Mouse (Mus musculus): ENCODE measurements around the gene Syne3.

Syne3 gene

DNA sequence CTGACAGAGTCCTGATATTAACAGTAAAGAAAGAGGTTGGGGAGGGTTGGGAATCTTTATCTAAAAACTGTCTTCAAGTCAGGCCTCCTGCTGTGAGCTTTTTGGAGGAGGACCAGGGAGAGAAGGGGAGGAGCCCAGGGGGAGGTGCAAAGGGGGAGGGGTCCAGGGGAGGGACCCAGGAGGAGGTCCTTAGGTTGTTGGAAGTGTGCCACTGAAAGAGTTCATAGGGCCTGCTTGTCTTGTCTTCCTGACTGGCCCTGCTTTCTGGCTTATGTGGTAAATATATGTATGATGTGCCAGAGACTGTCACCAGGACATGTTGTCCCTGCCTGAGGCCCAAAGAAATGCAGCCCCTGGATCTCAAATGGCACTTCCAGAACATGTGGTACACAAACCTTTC is 49.2 kb downstream of the Syne3 start:
- no peak for DNase-seq

DNA sequence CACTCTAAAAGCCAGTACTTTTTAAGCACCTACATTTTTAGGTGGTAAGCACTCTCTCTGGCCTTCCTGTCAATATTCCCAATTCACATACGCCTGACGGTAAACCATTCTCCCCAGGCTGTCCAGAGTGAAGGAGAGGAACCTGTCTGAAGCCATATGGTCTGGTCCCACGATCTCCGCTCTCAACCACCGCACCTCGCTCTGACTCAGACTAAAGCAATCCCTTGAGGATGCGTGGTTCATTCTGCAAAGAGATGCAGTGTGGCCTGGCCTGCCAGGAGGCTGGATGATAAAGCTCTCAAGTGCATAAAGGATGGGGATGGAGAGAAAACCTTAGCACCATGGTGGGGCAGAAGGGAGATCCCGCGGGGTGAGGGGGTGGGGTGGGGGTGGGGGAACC is 49.6 kb downstream of the Syne3 start:
- DNase-seq: no peak

DNA sequence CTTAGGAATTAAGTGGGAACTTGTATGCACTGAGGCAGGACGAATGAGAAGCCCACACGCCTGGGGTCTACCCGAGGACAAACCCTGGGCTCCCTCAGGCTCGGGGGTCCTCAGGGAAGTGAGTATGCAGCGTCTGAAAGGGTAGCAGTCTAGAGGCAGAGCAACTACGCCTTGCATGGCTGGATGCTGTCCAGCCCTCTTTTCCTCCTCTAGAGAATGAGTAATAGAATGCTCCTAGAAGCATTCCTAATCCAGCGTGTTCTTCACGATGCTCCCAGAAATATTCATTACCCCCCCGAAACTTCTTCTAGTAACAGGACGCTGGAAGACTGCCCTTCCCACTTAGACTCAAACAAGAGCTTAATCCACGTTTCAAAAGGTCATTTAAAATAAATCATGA is 51.3 kb downstream of the Syne3 start:
- no peak for DNase-seq

DNA sequence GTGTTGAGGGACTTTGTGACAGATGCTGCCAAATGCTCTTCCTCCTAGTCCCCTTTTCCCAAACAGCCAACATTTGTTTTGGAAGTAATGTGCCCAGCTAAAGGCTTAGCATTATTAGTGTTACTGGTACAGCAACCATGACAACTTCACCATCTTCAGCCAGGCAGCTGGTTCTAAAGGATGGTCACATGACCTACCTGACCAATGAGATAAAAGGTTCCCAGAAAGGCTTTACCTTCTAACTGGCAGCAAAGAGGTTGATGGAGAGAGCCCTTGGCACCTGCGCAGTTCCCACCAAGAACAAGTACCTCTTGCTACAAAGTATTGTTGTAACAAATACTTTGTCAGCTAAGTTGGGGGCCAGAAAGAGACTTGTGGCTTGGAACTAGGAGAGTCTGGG is 52.4 kb downstream of the Syne3 start:
- DNase-seq: no peak

DNA sequence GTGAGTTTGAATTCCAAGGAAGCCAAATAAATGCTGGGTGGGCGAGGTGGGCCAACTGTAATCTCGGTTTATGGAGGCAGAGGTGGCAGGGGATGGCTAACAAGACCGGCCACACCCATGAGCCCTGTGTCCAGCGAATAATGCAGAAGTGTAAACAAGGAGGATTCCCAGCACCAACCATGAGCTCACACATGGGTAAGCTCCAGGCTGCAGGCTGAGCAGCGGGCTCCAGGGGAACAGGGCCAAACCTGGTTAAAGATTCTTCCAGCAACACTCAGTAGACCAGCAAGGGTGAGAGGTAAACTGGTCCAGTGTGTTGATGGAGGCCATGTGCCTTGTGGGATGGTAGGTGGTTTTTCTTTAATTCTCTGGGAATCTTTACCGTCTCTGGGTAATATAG is 53.2 kb downstream of the Syne3 start:
- DNase-seq: no peak

DNA sequence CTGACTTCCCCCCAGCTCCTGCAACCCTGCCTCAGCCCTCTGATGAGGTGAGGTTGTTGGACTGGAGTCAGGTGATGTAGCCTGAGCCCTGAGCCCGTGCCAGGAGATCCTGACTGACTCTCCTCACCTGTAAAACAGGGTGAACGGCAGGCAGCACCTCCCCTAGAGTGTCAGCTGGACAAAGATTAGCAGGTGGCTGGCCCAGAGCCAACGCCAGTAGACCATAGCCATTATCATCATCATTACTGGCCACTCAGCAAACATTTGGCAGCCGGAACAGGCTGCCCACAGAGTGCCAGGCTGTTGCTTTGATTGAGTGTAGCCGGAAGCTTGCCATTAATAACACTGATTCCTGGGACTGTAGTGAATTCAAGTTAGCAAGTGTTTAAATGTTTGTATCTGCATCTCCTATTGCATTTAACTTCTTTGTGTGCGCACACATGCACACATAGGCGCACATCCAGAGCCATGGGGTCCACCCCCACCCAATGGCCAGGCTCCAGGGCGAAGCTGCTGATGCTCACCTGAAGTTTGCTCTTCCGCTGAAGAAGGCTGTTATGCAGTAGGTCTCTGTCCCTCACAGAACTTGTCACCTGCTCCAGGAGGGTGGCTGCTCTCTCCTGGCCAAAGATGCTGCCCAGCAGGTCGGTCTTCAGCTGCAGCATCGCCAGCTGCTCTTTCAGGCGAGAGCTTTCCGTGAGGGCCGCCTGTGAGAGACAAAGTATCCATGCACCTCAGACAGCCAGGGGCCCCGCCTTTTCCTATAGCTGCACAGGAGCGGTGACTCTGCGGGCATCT is 54.4 kb downstream of the Syne3 start:
- no peak for DNase-seq

DNA sequence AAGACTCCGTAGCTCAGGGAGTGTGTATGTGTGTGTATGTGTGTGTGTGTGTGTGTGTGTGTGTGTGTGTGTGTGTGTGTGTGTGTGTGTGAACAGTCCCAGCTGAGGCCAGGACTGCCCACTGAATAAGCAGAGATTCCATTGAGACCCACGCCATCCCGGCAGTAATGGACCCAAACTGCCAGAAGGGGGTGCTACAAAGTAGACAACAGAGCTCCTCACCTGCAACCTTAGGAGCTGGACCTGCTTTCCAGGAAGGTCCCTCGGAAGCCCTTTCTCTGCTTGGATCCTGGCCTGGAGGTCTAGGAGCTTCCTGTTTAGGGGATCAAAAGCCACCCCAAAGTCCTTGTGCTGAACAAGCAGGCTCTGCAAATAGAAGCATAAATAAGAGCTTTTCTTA is 55.7 kb downstream of the Syne3 start:
- peak; percentile 41 for DNase-seq

DNA sequence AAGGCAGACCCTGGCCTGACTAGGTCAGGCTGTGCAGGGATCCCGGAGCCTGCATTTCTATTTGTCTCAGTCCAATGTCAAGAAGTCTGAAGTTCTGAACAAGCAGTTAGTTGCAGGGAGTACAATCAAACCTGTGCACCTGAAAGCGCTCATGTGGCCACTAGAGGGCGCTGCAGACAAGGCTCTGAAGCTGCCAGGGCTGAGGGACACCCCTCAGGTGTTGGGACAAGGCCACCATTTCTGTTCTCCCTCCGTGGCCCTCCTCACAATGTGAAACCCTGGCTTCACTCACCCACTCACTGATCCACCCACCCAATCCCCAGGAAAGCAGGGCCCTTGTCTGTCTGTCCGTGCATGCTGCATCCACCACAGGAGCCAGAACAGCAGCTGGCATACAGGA is 57.2 kb downstream of the Syne3 start:
- peak; percentile 82 for DNase-seq

DNA sequence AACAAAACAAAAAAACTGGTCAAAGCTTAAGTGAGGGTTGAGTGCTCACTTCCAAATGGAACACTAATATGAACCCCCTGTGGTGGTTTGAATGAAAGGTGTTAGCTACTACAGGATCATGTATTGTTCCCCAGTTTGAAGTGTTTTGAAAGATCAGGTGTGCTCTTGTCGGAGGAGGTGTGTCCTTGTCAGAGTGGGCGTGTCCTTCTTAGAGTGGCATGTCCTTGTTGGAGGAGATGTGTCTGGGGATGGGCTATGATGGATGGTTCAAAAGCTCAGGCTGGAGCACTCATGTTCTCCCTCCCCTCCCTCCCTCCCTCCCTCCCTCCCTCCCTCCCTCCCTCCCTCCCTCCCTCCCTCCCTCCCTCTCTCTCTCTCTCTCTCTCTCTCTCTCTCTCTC is 61.7 kb downstream of the Syne3 start:
- no peak for DNase-seq

DNA sequence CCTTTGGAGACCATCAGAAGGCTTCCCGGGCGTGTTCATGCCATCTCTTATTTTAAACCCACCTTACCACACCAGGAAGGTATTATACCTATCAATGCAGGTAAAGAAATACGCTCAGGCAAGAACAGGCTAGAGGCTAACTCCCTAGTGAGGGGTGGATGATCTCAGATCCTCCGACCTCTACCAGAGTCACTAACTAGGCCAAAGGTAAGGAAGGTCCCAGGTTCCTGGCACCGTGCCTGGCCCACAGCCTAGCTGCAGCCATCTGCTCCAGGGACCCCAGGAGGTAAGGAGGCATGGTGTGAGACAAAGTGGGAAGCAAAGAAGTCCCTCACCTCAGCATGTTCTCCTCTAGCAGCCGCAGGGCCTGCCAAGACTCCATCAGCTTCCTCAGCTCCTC is 63.4 kb downstream of the Syne3 start:
- no peak for DNase-seq

DNA sequence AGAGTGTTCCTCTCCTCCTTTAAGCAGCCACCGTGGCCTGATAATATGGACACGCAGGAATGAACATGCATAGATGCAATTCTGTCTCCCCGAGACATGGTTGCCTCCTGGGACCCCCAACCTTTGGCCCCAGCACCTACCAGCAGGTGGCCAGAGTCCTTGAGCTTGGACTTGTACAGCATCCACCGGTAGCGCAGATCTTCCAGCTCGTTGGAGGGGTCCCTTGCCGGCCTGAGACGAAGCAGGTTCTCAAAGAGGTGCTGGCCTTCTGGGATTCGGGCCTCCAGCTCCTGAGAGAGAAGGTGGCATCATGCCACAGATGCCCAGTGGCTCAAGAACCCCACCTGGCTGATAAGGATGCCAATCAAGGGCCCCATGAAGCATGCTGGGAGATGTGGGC is 69.1 kb downstream of the Syne3 start:
- no peak for DNase-seq

DNA sequence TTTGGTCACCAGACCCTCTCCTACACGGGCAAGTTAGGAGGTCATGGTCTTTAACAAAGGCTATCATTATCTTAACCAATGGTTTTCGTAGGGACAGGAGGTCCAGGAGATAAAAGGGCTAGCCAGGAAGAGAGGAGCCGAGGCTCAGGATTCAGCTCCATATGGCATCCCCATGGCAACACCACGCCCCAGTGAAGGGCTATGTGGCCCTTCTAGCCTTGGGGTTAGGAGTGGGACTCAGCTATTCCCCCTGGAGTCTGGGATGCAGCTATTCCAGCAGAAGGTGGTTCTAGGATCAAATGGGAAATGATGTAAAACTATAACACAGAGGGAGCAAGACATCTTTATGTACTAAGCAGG is 69.6 kb downstream of the Syne3 start:
- no peak for DNase-seq

DNA sequence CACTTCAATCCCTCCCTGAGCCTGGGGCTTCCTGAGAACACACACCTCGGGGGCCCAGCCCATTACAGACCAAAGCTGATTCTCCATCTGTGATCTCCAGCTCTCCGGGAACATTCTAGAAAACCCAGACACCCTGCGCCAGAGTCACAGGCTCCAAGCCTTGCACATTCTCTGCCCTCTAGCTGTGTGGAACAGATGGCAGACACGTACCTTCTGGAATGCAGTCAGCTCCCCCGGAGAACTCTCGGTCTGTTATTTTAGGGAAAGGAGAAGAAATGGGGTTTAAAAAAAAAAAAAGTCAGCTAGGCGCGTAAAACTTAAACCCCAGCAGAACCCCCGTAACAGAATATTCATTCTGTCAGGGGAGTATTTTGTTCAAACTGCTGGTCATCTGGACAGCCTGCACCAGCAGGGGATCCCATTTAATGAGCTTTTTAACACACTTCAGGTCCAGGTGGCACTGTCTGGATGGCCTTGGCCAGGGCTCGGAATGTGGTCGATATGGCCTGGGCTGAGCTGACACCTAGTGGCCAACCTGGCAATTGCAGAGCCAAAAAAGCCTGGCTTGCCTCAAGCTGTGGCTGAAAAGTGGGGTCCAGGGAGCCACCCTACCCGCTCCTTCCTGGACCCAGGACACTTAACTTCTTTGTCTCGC is 70.1 kb downstream of the Syne3 start:
- DNase-seq: peak; percentile 82

DNA sequence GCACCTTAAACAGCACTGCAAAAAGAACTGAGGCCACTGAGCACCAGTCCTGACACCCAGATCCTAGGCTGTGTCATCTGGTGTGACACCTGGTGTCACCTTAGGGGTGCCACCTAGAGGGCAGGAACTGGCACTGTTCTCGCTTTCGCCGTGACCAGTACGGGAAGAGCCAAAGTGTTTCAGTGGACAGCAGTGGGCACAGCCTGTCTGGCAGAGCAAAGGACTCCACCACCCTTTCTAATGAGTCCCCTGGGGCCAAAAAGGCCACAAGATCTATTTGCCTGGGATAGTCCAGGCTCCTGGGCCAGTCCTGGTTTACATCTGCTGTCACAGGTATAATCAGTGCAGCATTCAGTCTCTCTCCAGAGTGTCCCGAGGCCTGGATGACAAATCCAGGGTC is 70.7 kb downstream of the Syne3 start:
- DNase-seq: no peak

DNA sequence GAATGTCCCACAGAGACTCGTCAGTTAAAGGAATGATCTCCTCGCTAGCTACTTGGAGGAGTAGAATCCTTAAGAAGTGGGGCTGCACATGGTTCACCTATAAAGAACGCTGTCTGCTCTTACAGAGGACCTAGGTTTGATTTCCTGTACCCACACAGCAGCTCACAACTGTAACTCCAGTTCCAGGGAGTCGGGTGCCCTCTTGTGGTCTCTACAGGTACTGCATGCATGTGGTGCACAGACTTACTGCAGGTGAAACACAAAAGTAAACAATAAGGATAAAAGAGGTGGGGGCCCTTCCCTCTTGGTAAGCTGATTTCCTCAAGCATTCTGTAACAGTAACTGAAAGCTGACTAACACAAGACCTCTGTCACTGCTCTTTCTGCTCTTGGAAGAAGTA is 73.4 kb downstream of the Syne3 start:
- peak; percentile 52 for DNase-seq

DNA sequence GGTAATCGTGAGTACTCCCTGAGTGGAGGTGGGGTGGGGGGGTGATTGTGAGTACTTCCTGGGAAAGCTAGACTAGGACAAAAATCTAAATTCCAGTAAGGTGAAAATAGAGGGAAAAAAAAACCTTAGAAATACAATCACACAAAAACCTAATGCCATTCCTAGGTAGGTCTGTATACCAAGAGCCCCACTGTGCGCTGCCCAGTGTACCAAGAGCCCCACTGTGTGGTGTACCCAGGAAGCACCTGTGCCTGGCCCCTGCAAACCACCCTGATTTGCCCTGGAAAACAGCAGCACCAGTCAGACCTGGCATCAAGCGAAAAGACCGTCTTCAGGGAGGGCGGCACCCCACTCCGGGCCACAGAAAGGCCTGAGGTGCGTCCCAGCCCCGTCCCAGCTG is 74.5 kb downstream of the Syne3 start:
- no peak for DNase-seq

DNA sequence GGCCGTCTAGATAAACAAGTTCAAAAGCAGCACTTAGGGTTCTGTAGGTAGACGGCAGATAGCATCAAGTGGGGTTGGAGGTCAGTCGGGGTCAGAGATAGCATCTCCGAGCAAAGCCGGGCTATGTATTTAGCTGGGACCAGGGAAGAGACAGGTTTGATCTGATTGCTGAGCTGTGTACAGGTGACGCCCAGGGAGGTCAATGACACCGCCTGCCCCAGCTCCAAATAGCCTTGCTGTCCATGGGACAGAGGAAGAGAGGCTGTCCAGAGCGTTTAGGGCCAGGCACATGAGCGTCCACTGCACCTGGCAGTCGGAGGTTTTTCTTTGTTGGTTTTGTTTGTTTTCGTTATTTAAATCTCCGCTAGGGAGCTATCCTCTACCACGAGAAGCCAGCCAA is 75.8 kb downstream of the Syne3 start:
- DNase-seq: no peak

DNA sequence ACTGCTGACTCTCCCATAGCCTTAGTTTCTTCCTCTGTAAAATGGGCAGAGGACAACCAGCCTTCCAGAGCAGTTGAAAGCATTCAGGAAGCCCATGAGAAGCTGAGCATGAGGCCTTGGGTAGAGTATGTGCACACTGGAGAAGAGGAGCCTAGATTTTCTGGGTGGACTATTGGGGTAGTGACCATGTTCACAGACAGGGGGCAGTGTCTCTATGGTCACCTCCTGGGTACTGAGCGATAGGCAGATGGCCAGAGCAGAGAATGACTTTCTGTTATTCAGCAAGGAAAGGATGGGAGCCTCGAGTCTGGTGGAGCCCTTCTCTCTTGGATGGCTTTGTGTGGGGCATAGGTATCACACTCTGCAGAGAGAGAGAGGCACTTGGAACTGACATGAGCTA is 76.4 kb downstream of the Syne3 start:
- DNase-seq: no peak

DNA sequence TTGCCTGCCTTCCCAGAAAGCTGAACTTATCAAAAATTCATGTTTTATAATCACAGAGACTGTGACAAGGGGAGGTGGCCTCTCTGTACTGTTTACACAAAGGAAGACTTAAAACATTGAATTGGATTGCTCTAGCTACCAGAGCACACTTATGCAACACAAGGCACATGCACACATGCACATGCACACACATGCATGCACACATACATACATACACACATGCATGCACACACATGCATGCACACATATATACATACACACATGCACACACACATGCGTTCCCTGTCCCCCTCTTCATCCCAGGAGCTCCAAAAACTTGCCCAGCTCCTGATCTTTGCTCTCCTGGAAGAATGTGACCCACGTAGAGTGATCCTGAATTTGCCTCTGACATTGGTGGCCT is 83.8 kb downstream of the Syne3 start:
- DNase-seq: no peak

DNA sequence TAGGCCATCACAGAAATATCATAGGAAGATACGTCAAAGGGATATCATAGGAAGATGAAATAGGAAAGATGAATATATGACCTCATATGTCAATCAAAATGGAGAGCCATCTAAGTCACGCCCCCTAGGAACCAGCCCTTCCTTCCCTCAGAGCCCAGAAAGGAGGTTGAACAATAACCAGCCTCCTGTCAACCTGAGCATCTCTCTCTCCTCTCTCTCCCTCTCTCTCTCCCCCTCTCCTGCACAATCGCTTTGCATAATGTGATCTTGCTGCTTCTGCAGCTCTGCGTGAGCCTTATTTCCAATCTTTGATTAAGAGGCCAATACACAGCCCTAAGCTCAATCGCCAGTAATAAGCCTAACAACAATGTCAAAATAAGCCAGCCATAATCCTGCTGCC is 84.6 kb downstream of the Syne3 start:
- DNase-seq: no peak

DNA sequence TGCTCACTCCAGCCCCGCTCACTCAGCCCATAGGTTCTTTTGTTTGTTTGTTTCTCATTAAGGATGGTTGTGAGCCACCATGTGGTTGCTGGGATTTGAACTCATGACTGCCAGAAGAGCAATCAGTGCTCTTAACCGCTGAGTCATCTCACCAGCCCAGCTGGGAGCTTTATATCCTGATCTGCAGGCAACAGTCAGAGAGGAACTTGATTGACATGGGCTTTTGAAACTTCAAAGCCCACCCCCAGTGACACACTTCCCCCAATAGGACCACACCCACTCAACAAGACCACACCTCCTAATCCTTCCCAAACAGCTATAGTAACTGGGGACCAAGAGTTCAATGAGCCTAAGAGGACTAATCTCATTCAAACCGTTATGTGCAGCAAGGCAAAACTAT is 85.1 kb downstream of the Syne3 start:
- DNase-seq: no peak

DNA sequence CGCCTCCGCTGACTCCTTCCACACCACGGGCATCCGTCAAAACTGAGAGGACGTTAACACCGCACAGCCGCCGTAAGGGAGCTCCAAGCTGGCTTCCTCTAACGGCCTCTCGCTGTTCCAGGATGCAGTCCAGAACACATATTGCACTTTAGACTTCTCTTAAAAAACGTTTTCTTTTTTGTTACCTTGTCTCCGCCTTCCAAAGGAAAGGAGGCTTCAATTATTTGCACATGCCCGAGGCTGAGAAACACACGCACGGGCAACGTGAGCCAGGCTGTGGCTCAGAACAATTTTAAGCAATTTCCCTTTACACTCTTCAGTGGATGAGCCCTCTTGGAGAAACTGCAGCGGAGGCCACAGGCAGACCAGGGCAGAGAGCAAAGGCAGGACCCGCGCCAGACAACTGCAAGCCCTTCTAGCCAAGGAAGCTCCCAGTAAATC is 85.6 kb downstream of the Syne3 start:
- no peak for DNase-seq

DNA sequence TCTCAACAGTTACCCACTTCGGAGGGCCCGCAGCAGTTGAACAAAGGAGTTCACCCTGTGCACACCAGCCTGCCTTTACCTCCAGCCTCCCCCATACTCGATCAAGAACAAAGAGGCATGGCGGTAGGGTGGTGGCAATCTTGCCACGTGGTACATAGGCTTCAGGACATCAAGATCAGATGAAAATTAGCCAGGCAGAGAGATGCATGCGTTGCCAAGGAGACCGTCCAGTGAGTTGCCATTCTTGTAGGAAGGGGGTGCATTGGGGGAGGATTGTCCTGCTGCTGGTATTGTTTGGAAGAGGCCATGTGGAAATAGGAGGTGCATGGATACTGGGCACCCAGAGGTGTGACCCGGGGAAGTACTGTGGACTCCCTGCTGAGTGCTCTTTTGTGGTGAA is 87.0 kb downstream of the Syne3 start:
- DNase-seq: no peak

DNA sequence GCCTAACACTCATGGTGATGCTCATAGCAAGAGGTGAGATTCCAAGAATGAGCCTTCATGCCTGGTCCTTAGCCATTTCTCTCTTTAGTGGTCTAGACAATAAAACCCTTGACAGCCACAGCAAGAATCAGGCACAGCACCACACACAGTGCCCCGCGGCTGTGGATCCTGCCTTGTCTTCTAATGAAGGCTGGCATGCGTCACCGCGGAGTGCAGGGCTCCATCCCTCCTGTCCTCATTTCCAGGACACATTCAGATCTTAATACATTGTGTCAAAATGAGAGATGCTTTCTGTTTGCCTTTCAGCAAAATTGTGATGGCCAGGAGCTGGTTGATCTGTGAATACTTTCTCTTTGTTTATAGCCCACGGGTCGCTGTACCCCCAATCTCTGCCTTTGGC is 88.5 kb downstream of the Syne3 start:
- DNase-seq: no peak

DNA sequence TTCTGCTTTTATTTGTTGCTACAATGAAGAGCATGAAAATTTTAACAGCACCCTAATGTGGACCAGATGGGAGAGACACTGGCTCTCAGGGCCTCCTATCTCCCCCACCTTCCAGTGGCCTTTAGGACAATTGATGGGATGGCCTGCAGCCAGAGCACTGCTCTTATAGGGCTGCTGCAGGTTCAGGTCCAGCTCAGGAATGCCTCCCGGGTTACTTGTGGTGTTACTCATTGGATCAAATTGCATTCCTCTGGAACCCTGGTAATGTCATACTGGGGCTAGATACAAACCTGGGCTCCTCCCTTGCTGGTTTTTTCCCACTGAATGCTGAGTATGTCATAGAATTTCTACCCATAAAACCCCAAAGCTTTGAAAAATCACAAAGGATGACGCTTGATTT is 90.4 kb downstream of the Syne3 start:
- DNase-seq: no peak

Measured in right cerebral cortex, postnatal 4 days (tissue).